Mouse (Mus musculus) liver, embryonic 14.5 days (tissue): ENCODE data around the gene Nop16.

Source experiments
- CTCF ChIP-seq: IDR thresholded peaks from 2 replicates; pipeline ENCODE4 v1.5.1; 2016; ENCODE audit warnings: antibody characterized with exemption, low read depth, control low read depth
- EP300 ChIP-seq: IDR thresholded peaks from 2 replicates; pipeline ENCODE4 v1.6.1; 2016; ENCODE audit warnings: antibody characterized with exemption, low read depth

- TF ChIP-seq EP300 (no peak), CTCF (no peak)
Observed at GRCm38 (mm10) chr13:54635011-54635410, 45.1 kb upstream of the Nop16 start.
